Mouse (Mus musculus) layer of hippocampus, postnatal 14 days (tissue): ENCODE results near the gene Slc4a1ap. TPM values are rescaled to one million over a fixed set of nuclear protein-coding genes. Genes with fewer than 3 reads are reported as not detected.

Source experiments
- DNase-seq, 2 experiments: peaks; one replicate each; pipeline ENCODE4 v3.0.0; 2021 to 2022; ENCODE audit warnings: low spot score in 2 of 2, mixed read lengths in 1 of 2
- total RNA-seq, 2 experiments: library from RNA; stranded (reverse); gene quantifications; 2 replicates each; pipeline ENCODE4 v1.2.3; 2021

The Slc4a1ap gene
- total RNA-seq, 2 experiments from 2014 or later, result 51.5 to 53.4 TPM

- DNase-seq, result no peak
Observed at GRCm38 (mm10) chr5:31602377-31602776, 75.6 kb downstream of the Slc4a1ap start.

GRCm38 (mm10) chr5:31603766-31604165, 77.0 kb downstream of the Slc4a1ap start:
- DNase-seq, result no peak

GRCm38 (mm10) chr5:31606151-31606550, 79.4 kb downstream of the Slc4a1ap start:
- no peak for DNase-seq

Other genes starting within 250 kb of the Slc4a1ap start
- 10 to 100 TPM; 76.4 to 83.3 TPM for gene Ift172, start 235.9 kb upstream of the Slc4a1ap start, total RNA-seq
- gene Fndc4, start 230.9 kb upstream of the Slc4a1ap start, total RNA-seq, result 100 to 1,000 TPM; 160 to 164 TPM
- gene Gckr, start 229.6 kb upstream of the Slc4a1ap start, total RNA-seq, result under 1 TPM; 0.21 to 0.53 TPM
- 10 to 100 TPM; 41.6 to 46.0 TPM for gene Zfp512, start 74.6 kb upstream of the Slc4a1ap start, total RNA-seq
- under 1 TPM; 0.16 to 0.21 TPM for gene 4930548H24Rik, start 41.3 kb upstream of the Slc4a1ap start, total RNA-seq
- 10 to 100 TPM; 29.7 to 30.4 TPM for gene Gpn1, start 32.3 kb upstream of the Slc4a1ap start, total RNA-seq
- gene Supt7l, start 812 bp downstream of the Slc4a1ap start, total RNA-seq, result 10 to 100 TPM; 17.5 to 17.7 TPM
- 100 to 1,000 TPM; 109 to 114 TPM for gene Mrpl33, start 69.9 kb downstream of the Slc4a1ap start, total RNA-seq
- gene Rbks, start 170.6 kb downstream of the Slc4a1ap start, total RNA-seq, result 1 to 10 TPM; 3.4 to 5.9 TPM
- gene Babam2, start 170.7 kb downstream of the Slc4a1ap start, total RNA-seq, result 10 to 100 TPM; 39.9 to 41.3 TPM